Mouse (Mus musculus): ENCODE data around the gene Slc6a13. TPM values are rescaled to one million over a fixed set of nuclear protein-coding genes. Genes with fewer than 3 reads are reported as not detected.

Gene Slc6a13
- polyA plus RNA-seq, 1 experiment from 2014 or later = 0.78 TPM

GRCm38 (mm10) chr6:121371197-121371980, 71.4 kb downstream of the Slc6a13 start:
- Histone ChIP-seq H3K4me1 (replicated peaks; ENCODE audit: control insufficient read depth, insufficient read depth, low read length) (no peaks in the 10 kb centered on the region), H3K9me3 (ENCODE audit: control insufficient read depth, low read length) (no peaks in the 10 kb centered on the region), H3K27ac (ENCODE audit: low read depth) (no peak overlapping the region), H3K4me2 (ENCODE audit: low read length) (no peak overlapping the region), H3K4me3 (ENCODE audit: low read depth, low read length) (no peak overlapping the region), H3K9ac (ENCODE audit: low read length) (no peak overlapping the region), H3K27me3 (replicated peaks; ENCODE audit: control insufficient read depth, insufficient read depth, low read length) (no peaks in the 10 kb centered on the region), H3K36me3 (ENCODE audit: control insufficient read depth, insufficient read depth, low read length) (no peaks in the 10 kb centered on the region)
- WGBS = 58% methylated on average over 10 of the region's 10 CpGs
- ATAC-seq (replicated peaks; ENCODE audit: low FRiP score, low TSS enrichment, low read depth) = peak; percentile 61; the same call in 1 of the 2 replicates
- DNase-seq (ENCODE audit: low spot score) = no peak

DNA sequence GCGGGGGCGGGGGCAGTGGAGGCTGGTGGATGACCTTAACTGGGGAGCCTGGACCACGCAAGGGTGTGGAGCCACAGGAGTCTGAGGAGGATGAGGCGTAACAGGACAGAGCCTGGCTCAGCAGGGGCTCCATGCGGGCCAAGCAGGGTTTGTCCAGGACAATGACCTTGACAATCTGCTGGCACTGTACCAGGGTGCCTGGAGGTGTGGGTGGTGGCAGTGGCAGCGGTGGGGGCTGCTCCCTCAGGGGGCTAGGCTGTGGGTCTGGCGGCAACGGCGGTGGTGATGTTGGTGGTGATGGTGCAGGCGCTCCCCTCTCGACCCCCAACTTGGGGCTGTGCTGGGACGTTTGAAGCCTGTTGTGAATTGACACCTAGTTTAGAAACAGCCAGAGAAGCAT, 76.1 kb downstream of the Slc6a13 start:
- H3K27ac ChIP-seq (ENCODE audit: low read depth) = no peak overlapping the region
- no peaks in the 10 kb centered on the region for H3K4me1 ChIP-seq (replicated peaks; ENCODE audit: control insufficient read depth, insufficient read depth, low read length)
- no peaks in the 10 kb centered on the region for H3K9me3 ChIP-seq (ENCODE audit: control insufficient read depth, low read length)
- DNase-seq (ENCODE audit: low spot score) = no peak
- H3K27me3 ChIP-seq (replicated peaks; ENCODE audit: control insufficient read depth, insufficient read depth, low read length) = no peaks in the 10 kb centered on the region
- WGBS = 65% methylated on average over 12 of the region's 12 CpGs
- no peaks in the 10 kb centered on the region for H3K36me3 ChIP-seq (ENCODE audit: control insufficient read depth, insufficient read depth, low read length)
- no peak overlapping the region for H3K4me2 ChIP-seq (ENCODE audit: low read length)
- no peak overlapping the region for H3K9ac ChIP-seq (ENCODE audit: low read length)
- ATAC-seq (replicated peaks; ENCODE audit: low FRiP score, low TSS enrichment, low read depth) = no peak
- H3K4me3 ChIP-seq (ENCODE audit: low read depth, low read length) = no peak overlapping the region

DNA sequence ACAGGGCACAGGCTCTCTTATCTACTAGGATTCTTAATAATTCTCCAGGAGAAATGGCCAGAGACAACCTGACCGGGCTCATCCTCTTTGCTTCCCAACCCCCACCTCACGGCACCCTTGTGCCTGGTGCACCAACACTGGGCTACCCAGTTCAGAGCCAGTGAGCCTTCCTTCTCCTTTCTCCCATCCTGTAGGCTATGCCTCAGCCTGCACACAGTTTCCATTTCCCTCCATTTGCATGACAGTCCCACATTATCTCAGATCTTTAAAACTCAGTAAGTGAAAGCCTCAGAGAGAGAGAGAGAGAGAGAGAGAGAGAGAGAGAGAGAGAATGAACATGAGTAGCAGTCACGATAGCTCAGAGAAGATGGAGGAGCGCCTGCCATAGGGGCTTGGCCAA, 78.2 kb downstream of the Slc6a13 start:
- ATAC-seq (replicated peaks; ENCODE audit: low FRiP score, low TSS enrichment, low read depth) (no peak), DNase-seq (ENCODE audit: low spot score) (no peak)
- Histone ChIP-seq H3K4me3 (ENCODE audit: low read depth, low read length) (no peak overlapping the region), H3K4me2 (ENCODE audit: low read length) (no peak overlapping the region), H3K36me3 (ENCODE audit: control insufficient read depth, insufficient read depth, low read length) (no peaks in the 10 kb centered on the region), H3K4me1 (replicated peaks; ENCODE audit: control insufficient read depth, insufficient read depth, low read length) (no peaks in the 10 kb centered on the region), H3K27ac (ENCODE audit: low read depth) (no peak overlapping the region), H3K9me3 (ENCODE audit: control insufficient read depth, low read length) (no peaks in the 10 kb centered on the region), H3K9ac (ENCODE audit: low read length) (no peak overlapping the region), H3K27me3 (replicated peaks; ENCODE audit: control insufficient read depth, insufficient read depth, low read length) (no peaks in the 10 kb centered on the region)
- WGBS = 64% methylated on average over 4 of the region's 4 CpGs

- no peaks in the 10 kb centered on the region for H3K27me3 ChIP-seq (replicated peaks; ENCODE audit: control insufficient read depth, insufficient read depth, low read length)
- no peaks in the 10 kb centered on the region for H3K9me3 ChIP-seq (ENCODE audit: control insufficient read depth, low read length)
- 82% methylated on average over 8 of the region's 8 CpGs for WGBS
- no peak for DNase-seq (ENCODE audit: low spot score)
- no peak overlapping the region for H3K4me3 ChIP-seq (ENCODE audit: low read depth, low read length)
- no peaks in the 10 kb centered on the region for H3K4me1 ChIP-seq (replicated peaks; ENCODE audit: control insufficient read depth, insufficient read depth, low read length)
- H3K36me3 ChIP-seq (ENCODE audit: control insufficient read depth, insufficient read depth, low read length) = no peaks in the 10 kb centered on the region
- ATAC-seq (replicated peaks; ENCODE audit: low FRiP score, low TSS enrichment, low read depth) = no peak
- no peak overlapping the region for H3K4me2 ChIP-seq (ENCODE audit: low read length)
- H3K9ac ChIP-seq (ENCODE audit: low read length) = no peak overlapping the region
- H3K27ac ChIP-seq (ENCODE audit: low read depth) = no peak overlapping the region
Observed at GRCm38 (mm10) chr6:121380576-121380975, 80.5 kb downstream of the Slc6a13 start.

GRCm38 (mm10) chr6:121382071-121382470, 82.0 kb downstream of the Slc6a13 start:
- 65% methylated on average over 10 of the region's 10 CpGs for WGBS

DNA sequence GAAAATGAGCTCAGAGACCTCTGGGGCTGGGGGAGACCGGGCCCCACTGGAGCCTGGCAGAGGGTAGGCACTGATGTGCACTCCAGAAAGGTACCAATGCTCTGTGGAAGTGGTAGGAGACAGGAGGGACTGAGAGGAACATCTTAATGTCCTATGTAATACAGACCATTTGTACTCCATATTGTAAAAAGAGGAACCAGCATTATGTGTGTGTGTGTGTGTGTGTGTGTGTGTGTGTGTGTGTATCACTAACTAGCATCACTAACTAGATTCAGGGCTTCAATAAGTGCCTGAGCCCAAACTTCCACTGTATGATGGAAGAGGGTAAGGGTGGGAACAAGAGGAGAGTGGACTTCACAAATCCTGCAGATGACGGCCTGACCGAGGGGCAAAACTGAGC, 85.4 kb downstream of the Slc6a13 start:
- H3K36me3 ChIP-seq (ENCODE audit: control insufficient read depth, insufficient read depth, low read length) = no peaks in the 10 kb centered on the region
- 85% methylated on average over 3 of the region's 3 CpGs for WGBS
- no peak overlapping the region for H3K27ac ChIP-seq (ENCODE audit: low read depth)
- no peaks in the 10 kb centered on the region for H3K27me3 ChIP-seq (replicated peaks; ENCODE audit: control insufficient read depth, insufficient read depth, low read length)
- no peak overlapping the region for H3K9ac ChIP-seq (ENCODE audit: low read length)
- DNase-seq (ENCODE audit: low spot score) (no peak), ATAC-seq (replicated peaks; ENCODE audit: low FRiP score, low TSS enrichment, low read depth) (no peak)
- no peaks in the 10 kb centered on the region for H3K9me3 ChIP-seq (ENCODE audit: control insufficient read depth, low read length)
- H3K4me2 ChIP-seq (ENCODE audit: low read length) = no peak overlapping the region
- H3K4me1 ChIP-seq (replicated peaks; ENCODE audit: control insufficient read depth, insufficient read depth, low read length) = no peaks in the 10 kb centered on the region
- H3K4me3 ChIP-seq (ENCODE audit: low read depth, low read length) = no peak overlapping the region

More at GRCm38 (mm10) chr6:121382071-121382470, 82.0 kb downstream of the Slc6a13 start:
- Histone ChIP-seq H3K4me3 (ENCODE audit: low read depth, low read length) (no peak overlapping the region), H3K9ac (ENCODE audit: low read length) (no peak overlapping the region), H3K4me2 (ENCODE audit: low read length) (no peak overlapping the region), H3K4me1 (replicated peaks; ENCODE audit: control insufficient read depth, insufficient read depth, low read length) (no peaks in the 10 kb centered on the region), H3K9me3 (ENCODE audit: control insufficient read depth, low read length) (no peaks in the 10 kb centered on the region), H3K36me3 (ENCODE audit: control insufficient read depth, insufficient read depth, low read length) (no peaks in the 10 kb centered on the region), H3K27ac (ENCODE audit: low read depth) (no peak overlapping the region), H3K27me3 (replicated peaks; ENCODE audit: control insufficient read depth, insufficient read depth, low read length) (no peaks in the 10 kb centered on the region)
- no peak for ATAC-seq (replicated peaks; ENCODE audit: low FRiP score, low TSS enrichment, low read depth)
- DNase-seq (ENCODE audit: low spot score) = no peak

Small RNA genes within 50 kb of the gene (microRNA-seq; reads per million reads assigned to microRNA genes)
- gene Gm24855 = not detected

Other genes with a start within 250 kb of the Slc6a13 start
- gene Mical3, start 169.2 kb upstream of the Slc6a13 start, polyA plus RNA-seq (2014; fragmentation: Nextera tagmentation; extraction: Ambion mirVana) = 10.8 and 12.9 TPM in 2 replicates
- 10.5 and 11.5 TPM in 2 replicates for gene Pex26, start 116.6 kb upstream of the Slc6a13 start, polyA plus RNA-seq (2014; fragmentation: Nextera tagmentation; extraction: Ambion mirVana)
- 0.38 and 0.46 TPM in 2 replicates for gene Tuba8, start 89.5 kb upstream of the Slc6a13 start, polyA plus RNA-seq (2014; fragmentation: Nextera tagmentation; extraction: Ambion mirVana)
- gene Usp18, start 54.3 kb upstream of the Slc6a13 start, polyA plus RNA-seq (2014; fragmentation: Nextera tagmentation; extraction: Ambion mirVana) = 2.1 and 2.8 TPM in 2 replicates
- gene Slc6a12, start 42.8 kb downstream of the Slc6a13 start, polyA plus RNA-seq (2014; fragmentation: Nextera tagmentation; extraction: Ambion mirVana) = not detected in 2 replicates
- 0.13 and 0.42 TPM in 2 replicates for gene Iqsec3, start 173.5 kb downstream of the Slc6a13 start, polyA plus RNA-seq (2014; fragmentation: Nextera tagmentation; extraction: Ambion mirVana)

Data from intestine, embryonic 14.5 days (tissue).